Mouse (Mus musculus): ENCODE results near the gene Gm20538. TPM values are rescaled to one million over a fixed set of nuclear protein-coding genes. Genes with fewer than 3 reads are reported as not detected.

Gm20538 gene
- total RNA-seq, 2 experiments from 2014 or later, result not detected

DNA sequence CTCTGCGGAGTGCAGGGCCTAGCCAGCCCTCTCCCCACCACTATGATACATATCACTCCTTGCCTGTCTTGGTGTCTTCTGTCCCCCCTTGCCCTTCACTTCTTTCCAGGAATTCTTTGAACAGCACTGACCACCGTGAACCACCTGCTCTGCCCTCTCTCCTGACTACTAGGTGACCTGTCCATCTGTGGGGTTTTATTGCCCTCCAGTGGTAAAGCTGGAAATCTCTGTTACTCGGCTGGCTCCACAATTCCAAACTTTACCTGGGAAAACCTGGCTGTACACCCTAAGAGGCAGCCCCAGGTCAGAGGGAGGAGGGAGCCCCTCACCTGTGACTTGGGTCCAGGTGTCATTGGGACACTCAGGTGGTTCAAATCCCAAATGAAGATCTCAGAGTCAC, 17.3 kb downstream of the Gm20538 start:
- no peak for DNase-seq (ENCODE audit: low spot score in 2 of 2)

DNA sequence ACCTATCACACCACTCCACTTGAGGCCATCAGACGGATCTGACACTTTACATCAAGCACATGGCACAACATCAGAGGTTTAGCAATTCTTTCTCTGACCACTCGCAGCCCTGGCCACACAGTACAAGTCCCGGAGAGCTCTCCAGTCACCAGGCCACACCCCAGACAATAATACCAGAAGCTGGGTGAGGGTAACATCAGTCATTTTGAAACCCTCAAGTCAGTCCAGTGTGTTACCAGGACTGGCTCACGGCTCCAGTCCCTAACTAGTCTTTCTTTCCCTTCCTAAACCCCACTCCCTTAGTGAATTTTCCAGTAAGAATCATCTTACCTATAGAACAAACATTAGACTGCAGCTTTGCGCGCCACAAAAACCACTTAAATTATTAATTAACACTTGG, 22.6 kb downstream of the Gm20538 start:
- DNase-seq (ENCODE audit: low spot score in 2 of 2), result no peak

- DNase-seq (ENCODE audit: low spot score in 2 of 2), result no peak
These were observed 27.0 kb downstream of the Gm20538 start for GRCm38 (mm10) chr19:44525551-44526205.

DNA sequence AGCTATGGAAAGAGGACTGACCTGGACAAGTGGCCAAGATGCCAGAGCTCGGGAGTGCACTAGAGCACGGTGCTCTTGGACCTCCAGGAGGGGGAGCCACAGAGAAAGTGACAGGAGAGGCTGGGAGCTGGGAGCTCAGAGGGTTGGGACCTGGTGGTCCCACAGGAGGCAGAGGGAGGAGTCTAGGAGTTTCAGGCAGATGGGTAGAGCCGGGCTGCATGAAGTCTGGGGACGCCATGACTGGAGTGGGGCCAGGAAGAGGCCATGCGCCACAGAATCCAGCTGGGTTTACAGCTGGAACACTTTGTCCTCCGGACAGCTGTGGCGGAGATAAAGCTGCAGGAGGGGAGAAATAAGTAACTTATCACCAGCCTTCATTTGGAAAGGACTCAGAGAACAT, 33.5 kb downstream of the Gm20538 start:
- no peak for DNase-seq (ENCODE audit: low spot score in 2 of 2)

DNA sequence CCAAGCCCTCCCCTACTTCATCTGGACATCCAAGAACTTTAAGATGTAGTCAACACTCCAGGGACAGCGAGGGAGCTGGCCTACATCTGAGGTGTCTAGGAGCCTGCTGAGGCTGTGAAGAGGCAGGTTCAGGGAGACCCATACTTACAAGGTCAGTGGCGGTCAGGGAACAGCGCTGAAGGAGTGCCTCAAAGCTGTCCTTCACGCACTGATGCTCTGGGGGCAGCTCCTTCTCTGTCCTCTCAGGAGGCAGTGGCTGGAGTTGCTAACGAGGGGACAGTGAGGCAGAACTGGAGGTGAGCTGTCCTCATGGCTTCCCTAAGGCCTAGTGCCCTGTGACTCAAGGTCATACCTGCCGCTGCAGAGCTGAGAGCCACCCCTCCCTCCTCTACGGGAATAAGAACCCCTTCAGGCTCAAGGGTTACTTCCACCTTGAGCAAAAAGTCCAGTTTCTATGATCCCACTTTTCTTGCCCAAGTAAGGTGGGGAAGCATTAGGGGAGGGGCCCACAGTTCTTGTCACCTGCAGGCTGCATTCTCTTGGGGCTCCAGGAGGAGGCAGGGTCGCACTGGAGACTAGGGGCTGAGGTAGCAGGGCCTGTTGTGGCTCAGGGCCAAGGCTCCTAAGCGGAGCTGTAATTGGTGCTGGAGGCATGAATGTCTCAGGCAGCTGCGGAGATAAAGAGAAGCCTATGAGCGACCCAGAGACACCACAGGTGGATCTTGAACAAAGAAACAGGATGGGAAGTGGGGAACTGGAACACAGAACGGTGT, 34.4 kb downstream of the Gm20538 start:
- DNase-seq (ENCODE audit: low spot score in 2 of 2), result no peak

DNA sequence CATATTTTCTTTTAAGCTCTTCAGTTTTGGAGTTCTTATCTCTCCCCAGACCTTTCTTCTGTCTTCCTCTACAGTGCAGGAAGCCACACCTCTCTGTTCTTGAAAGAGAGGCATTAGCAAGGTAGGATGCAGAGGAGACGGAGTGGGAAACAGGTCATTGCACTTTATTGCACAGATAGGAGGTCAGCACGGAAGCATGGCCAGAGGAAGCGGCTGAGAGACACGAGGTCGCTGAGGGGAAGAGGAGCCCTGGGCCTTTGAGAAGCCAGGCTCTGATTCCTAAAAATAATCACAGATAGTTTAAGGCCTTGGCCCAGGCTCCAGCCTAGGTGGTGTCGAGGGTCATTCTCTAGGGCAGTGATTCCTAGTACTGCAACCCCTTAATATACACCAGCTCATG, 36.9 kb downstream of the Gm20538 start:
- DNase-seq (ENCODE audit: low spot score in 2 of 2), result no peak

- no peak for DNase-seq (ENCODE audit: low spot score in 2 of 2)
These were observed 37.8 kb downstream of the Gm20538 start for GRCm38 (mm10) chr19:44514521-44515451.

DNA sequence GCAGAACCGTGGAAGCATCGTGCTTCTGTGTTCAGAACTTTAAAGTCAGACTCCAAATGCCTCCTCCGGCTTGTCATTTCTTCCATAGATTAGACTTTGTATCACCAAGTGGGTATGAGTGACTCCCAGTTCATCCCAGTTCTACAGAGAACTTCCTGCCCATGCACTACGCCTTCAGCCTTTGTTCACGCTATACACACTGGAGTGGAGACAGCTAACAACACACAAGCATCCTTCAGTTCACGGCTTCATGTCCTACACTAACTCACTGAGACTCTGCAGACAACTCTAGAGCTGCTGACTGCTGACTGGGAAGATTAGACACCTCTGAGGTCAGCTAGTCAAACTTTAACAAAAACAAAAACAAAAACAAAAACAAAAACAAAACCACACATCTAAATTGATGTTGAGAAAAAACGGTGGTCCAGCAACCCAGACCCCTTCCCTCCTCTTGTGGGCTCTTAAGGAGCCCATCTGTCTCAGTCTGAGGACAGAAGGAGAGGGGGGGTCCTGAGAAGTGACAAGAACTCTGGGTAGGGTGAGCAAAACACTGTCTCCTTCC, 38.6 kb downstream of the Gm20538 start:
- DNase-seq (ENCODE audit: low spot score in 2 of 2), result no peak

GRCm38 (mm10) chr19:44513054-44513833, 39.4 kb downstream of the Gm20538 start:
- DNase-seq (ENCODE audit: low spot score in 2 of 2), result no peak

DNA sequence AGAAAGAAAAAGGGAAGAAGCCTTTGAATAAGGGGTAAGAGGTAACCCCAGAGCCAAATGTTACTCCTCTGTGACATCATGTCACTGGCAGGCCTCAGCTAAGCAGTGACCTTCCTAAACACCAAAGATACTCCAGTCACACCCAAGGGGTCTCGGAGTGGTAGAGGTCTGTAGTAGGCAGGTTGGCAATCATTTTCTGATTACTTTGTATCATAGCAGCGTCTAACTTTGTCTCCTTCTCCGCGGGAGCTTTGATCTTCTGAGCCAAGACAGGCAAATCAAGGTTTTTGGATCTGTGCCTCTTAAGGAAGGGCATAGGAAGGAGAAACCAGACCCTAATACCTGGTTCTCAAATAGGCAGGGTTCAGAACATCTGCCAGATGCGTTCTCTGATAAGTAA, 40.0 kb downstream of the Gm20538 start:
- DNase-seq (ENCODE audit: low spot score in 2 of 2), result no peak

DNA sequence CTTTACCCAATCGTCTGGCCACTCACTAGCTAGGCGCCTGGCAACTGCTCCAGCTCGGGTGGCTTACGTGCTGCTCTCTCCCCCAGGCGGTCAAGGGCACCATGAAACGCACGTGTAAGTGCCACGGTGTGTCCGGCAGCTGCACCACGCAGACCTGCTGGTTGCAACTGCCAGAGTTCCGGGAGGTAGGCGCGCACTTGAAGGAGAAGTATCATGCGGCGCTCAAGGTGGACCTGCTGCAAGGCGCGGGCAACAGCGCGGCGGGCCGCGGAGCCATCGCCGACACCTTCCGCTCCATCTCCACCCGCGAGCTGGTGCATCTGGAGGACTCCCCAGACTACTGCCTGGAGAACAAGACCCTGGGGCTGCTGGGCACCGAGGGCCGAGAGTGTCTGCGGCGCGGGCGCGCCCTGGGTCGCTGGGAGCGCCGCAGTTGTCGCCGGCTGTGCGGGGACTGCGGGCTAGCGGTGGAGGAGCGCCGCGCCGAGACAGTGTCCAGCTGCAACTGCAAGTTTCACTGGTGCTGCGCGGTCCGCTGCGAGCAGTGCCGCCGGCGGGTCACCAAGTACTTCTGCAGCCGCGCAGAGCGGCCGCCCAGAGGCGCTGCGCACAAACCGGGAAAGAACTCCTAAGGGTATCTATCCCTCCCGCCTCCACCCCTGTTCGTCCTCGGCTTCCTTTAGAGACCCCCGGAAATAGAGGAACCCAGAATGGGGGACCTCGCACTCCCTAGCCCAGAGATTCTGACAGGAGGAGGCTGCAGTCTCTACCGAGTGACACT, 41.0 kb downstream of the Gm20538 start:
- peak in 1 of 2 experiments; percentile 48 for DNase-seq (ENCODE audit: low spot score in 2 of 2)

DNA sequence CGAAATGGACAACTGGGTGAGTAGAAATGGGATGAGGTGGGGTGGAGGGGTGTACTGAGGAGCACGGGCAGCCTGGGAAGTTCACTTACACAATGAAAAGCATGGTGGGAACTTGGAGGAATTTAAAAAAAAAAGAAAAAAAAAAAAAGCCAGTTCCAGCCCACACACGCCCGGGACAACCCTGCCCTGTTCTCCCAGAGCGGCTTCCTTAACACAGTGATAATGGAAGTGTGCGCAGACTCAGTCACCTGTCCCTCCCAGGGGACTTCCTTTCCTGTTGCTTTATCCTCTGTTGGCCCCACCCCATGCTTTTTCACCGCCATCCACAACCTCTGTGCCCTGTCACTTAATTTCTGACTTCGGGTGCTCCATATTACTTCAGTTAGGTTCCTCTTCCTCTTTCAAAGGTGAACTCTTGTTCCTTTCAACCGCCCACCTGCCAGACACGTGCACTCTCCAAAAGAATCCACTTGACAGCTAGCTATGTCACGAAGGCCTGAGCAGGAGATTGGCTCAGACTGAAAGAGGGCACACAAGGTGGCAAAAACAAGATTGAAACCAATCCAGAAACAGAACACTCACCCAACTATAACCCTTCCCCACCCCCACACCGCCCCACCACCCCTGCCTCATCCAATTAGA, 42.0 kb downstream of the Gm20538 start:
- no peak for DNase-seq (ENCODE audit: low spot score in 2 of 2)

- DNase-seq (ENCODE audit: low spot score in 2 of 2), result no peak
These were observed 49.9 kb downstream of the Gm20538 start for GRCm38 (mm10) chr19:44502741-44503140.

DNA sequence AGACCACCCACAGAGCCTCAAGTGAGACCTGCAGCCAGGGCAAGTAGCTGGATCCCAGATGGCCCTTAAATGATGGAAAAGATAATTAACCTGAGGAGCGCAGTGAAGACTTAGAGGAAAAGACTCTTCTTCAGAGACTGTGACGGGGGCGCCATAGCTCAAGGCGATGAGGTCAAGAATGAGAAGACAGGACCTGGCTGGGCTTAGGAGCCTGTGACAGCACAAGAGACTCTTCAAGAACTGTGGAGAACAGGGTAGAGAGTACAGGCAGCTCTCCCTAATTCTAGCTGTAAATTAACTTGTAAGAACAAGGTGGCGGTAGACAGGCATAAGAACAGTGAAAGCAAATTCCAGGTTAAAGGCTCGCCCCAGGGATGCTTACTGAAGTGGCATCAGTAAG, 50.7 kb downstream of the Gm20538 start:
- no peak for DNase-seq (ENCODE audit: low spot score in 2 of 2)

GRCm38 (mm10) chr19:44500240-44500639, 52.4 kb downstream of the Gm20538 start:
- DNase-seq (ENCODE audit: low spot score in 2 of 2), result no peak

DNA sequence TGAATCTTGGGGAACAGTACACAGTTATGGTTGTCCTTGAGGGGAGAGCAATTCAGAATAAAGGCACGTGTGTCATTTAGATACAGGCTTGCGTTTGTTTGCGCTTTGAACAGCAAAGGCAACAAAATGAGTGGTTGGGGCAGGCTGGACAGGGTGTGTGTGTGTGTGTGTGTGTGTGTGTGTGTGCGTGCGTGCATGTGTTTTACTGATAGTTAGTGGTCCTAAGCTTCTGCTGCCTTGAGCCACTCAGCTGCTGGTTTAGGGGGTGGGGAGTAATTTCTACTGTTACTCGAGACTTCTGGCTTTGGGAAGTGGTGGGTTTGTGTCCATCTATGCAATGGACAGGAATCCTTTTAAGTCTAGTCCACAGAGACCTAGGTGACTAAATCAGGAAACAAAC, 53.7 kb downstream of the Gm20538 start:
- no peak for DNase-seq (ENCODE audit: low spot score in 2 of 2)

- no peak for DNase-seq (ENCODE audit: low spot score in 2 of 2)
These were observed 55.7 kb downstream of the Gm20538 start for GRCm38 (mm10) chr19:44496941-44497340.

- no peak for DNase-seq (ENCODE audit: low spot score in 2 of 2)
These were observed 56.1 kb downstream of the Gm20538 start for GRCm38 (mm10) chr19:44496511-44496910.
